Mouse (Mus musculus) small intestine, adult 2 months (tissue): ENCODE measurements around the gene Prkab2.

Source experiments
- CTCF ChIP-seq: fragments of 200-500 bp; IDR thresholded peaks from 2 replicates; pipeline ENCODE4 v1.5.1; 2012; ENCODE audit warnings: low read depth, mild to moderate bottlenecking, control low read depth, inconsistent platforms, low read length, moderate library complexity, mixed read lengths; ENCODE audit not compliant: insufficient replicate concordance, insufficient read length; ENCODE audit errors: extremely low read depth
- POLR2A ChIP-seq: fragments of 200-500 bp; IDR thresholded peaks from 2 replicates; pipeline ENCODE4 v1.6.1; 2012; ENCODE audit warnings: low read depth, mild to moderate bottlenecking, control low read depth, inconsistent platforms, low read length, moderate library complexity

DNA sequence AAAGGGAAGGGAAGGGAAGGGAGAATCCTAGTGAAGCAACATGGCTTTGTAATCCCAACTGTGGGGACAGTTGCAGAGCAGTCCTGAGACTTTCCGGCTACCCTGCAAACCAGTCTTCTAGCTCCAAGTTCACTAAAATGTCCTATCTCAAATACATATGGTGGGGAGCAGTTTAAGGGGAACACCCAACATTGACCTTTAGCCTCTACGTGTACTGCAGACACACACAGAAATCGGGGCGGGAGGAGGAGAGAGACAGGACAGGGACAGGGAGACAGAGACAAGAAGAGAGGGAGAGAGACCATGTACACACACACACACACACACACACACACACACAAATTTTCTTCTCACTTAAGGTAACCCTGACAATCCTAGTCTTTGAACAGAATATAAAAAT lies 28.1 kb upstream of the Prkab2 start:
- TF ChIP-seq CTCF (no peak), POLR2A (no peak)
